Mouse (Mus musculus) ES-Bruce4 (cell line): ENCODE results near the gene Arl3. TPM values are rescaled to one million over a fixed set of nuclear protein-coding genes. Genes with fewer than 3 reads are reported as not detected.

Experiments used
- H3K27ac ChIP-seq: 2 replicates; pipeline ENCODE4 v1.5.1; 2012; ENCODE audit warnings: low read length, inconsistent platforms; ENCODE audit not compliant: insufficient read depth
- H3K27me3 ChIP-seq: 2 replicates; pipeline ENCODE4 v1.6.1; 2012; ENCODE audit warnings: mild to moderate bottlenecking, low read length, inconsistent platforms; ENCODE audit not compliant: control insufficient read depth, poor library complexity, insufficient read depth, severe bottlenecking
- H3K36me3 ChIP-seq: 2 replicates; pipeline ENCODE4 v1.6.1; 2012; ENCODE audit warnings: inconsistent platforms, mild to moderate bottlenecking, low read length, moderate library complexity; ENCODE audit not compliant: control insufficient read depth, poor library complexity, insufficient read depth, severe bottlenecking
- H3K4me1 ChIP-seq: one replicate; pipeline ENCODE4 v1.8.1; 2011; ENCODE audit warnings: low read length; ENCODE audit not compliant: control insufficient read depth, insufficient read depth
- H3K4me3 ChIP-seq: 2 replicates; pipeline ENCODE4 v1.5.1; 2011; ENCODE audit warnings: low read depth, mild to moderate bottlenecking, low read length
- H3K9ac ChIP-seq: 2 replicates; pipeline ENCODE4 v1.6.1; 2012; ENCODE audit warnings: low read depth, mild to moderate bottlenecking, inconsistent platforms; ENCODE audit not compliant: poor library complexity, severe bottlenecking
- H3K9me3 ChIP-seq: replicated peaks from 2 replicates; pipeline ENCODE4 v1.6.1; 2012; ENCODE audit warnings: mild to moderate bottlenecking, low read length, inconsistent platforms; ENCODE audit not compliant: control insufficient read depth, poor library complexity, insufficient read depth, severe bottlenecking
- CTCF ChIP-seq: IDR thresholded peaks from one replicate; pipeline ENCODE4 v1.8.1; 2011; ENCODE audit warnings: low read depth, low read length
- EP300 ChIP-seq: IDR thresholded peaks from 2 replicates; pipeline ENCODE4 v1.6.1; 2011; ENCODE audit warnings: low read depth, low read length; ENCODE audit not compliant: insufficient read depth
- POLR2A ChIP-seq: IDR thresholded peaks from one replicate; pipeline ENCODE4 v1.8.1; 2011; ENCODE audit warnings: low read length; ENCODE audit not compliant: insufficient read depth
- polyA plus RNA-seq: library from polyadenylated mRNA; stranded (reverse); fragments of >200 nt; gene quantifications from 2 replicates; pipeline ENCODE4 v1.2.4, GENCODE M21; 2011; ENCODE audit warnings: low read depth; ENCODE audit not compliant: missing spikeins, insufficient read depth, insufficient read length

Gene Arl3
- polyA plus RNA-seq, 1 experiment: 95.8 TPM

- no peaks in the 10 kb centered on the region for H3K9me3 ChIP-seq
- H3K4me1 ChIP-seq: peaks cover 22% of the 10 kb centered on the region
- no peak overlapping the region for H3K9ac ChIP-seq
- no peak overlapping the region for H3K27ac ChIP-seq
- H3K36me3 ChIP-seq: no peaks in the 10 kb centered on the region
- TF ChIP-seq POLR2A: no peak
- TF ChIP-seq EP300: no peak
- TF ChIP-seq CTCF: no peak
- no peaks in the 10 kb centered on the region for H3K27me3 ChIP-seq
- H3K4me3 ChIP-seq: no peak overlapping the region
Measured at GRCm38 (mm10) chr19:46481352-46481751, 91.6 kb downstream of the Arl3 start.

Other genes starting within 250 kb of the Arl3 start
- gene Psd, start 246.0 kb downstream of the Arl3 start, polyA plus RNA-seq: 1.4 and 2.0 TPM in 2 replicates
- gene Fbxl15, start 245.0 kb downstream of the Arl3 start, polyA plus RNA-seq: 1.1 TPM in 2 replicates
- 65.5 and 78.3 TPM in 2 replicates for gene Cuedc2, start 234.5 kb downstream of the Arl3 start, polyA plus RNA-seq
- 47.5 and 51.2 TPM in 2 replicates for gene Mfsd13a, start 232.1 kb downstream of the Arl3 start, polyA plus RNA-seq
- 0.43 TPM in 1 of 2 replicates, not detected in the other for gene 2310034G01Rik, start 222.9 kb downstream of the Arl3 start, polyA plus RNA-seq
- gene Actr1a, start 177.4 kb downstream of the Arl3 start, polyA plus RNA-seq: 75.3 and 92.8 TPM in 2 replicates
- 16.0 and 16.7 TPM in 2 replicates for gene Sufu, start 176.3 kb downstream of the Arl3 start, polyA plus RNA-seq
- gene Trim8, start 71.5 kb downstream of the Arl3 start, polyA plus RNA-seq: 14.2 and 16.3 TPM in 2 replicates
- gene Sfxn2, start 167 bp upstream of the Arl3 start, polyA plus RNA-seq: 6.0 and 7.3 TPM in 2 replicates
- 24.5 and 25.5 TPM in 2 replicates for gene Wbp1l, start 25.9 kb upstream of the Arl3 start, polyA plus RNA-seq
- gene Cyp17a1, start 100.0 kb upstream of the Arl3 start, polyA plus RNA-seq: not detected in 2 replicates
- gene Borcs7, start 116.7 kb upstream of the Arl3 start, polyA plus RNA-seq: 2.5 and 3.6 TPM in 2 replicates
- gene As3mt, start 134.3 kb upstream of the Arl3 start, polyA plus RNA-seq: 2.6 and 2.9 TPM in 2 replicates
- 12.1 and 14.8 TPM in 2 replicates for gene Cnnm2, start 188.4 kb upstream of the Arl3 start, polyA plus RNA-seq